Mouse (Mus musculus) forebrain, postnatal 0 days (tissue): ENCODE results near the gene Usp54. TPM values are rescaled to one million over a fixed set of nuclear protein-coding genes. Genes with fewer than 3 reads are reported as not detected.
A peak's percentile ranks its signal among the peaks of the same experiment; 100 is the strongest.

Source experiments
- ATAC-seq: fragments of 200-750 bp; cut with Nextera tagmentation; 2 replicates; pipeline ENCODE4 v1.8.0; 2017; ENCODE audit warnings: mild to moderate bottlenecking, moderate library complexity
- DNase-seq: peaks from one replicate; pipeline ENCODE4 v3.0.0-alpha.2; 2015
- H3K27ac ChIP-seq: fragments of 300-500 bp; sonication (generic); 2 replicates; pipeline ENCODE4 v1.5.1; 2014; ENCODE audit warnings: low read depth, mild to moderate bottlenecking, antibody characterized with exemption, low read length, moderate library complexity, mixed read lengths
- H3K27me3 ChIP-seq: fragments of 300-500 bp; sonication (generic); 2 replicates; pipeline ENCODE4 v1.6.1; 2014; ENCODE audit warnings: mild to moderate bottlenecking, low read length, mixed read lengths; ENCODE audit not compliant: insufficient read depth
- H3K36me3 ChIP-seq: fragments of 300-500 bp; sonication (generic); 2 replicates; pipeline ENCODE4 v1.6.1; 2014; ENCODE audit warnings: mild to moderate bottlenecking, moderate library complexity; ENCODE audit not compliant: insufficient read depth
- H3K4me1 ChIP-seq: fragments of 300-500 bp; sonication (generic); 2 replicates; pipeline ENCODE4 v1.6.1; 2014; ENCODE audit warnings: antibody characterized with exemption; ENCODE audit not compliant: insufficient read depth
- H3K4me2 ChIP-seq: fragments of 300-500 bp; sonication (generic); 2 replicates; pipeline ENCODE4 v1.6.1; 2014; ENCODE audit warnings: low read depth, mild to moderate bottlenecking, moderate library complexity
- H3K4me3 ChIP-seq: fragments of 300-500 bp; sonication (generic); 2 replicates; pipeline ENCODE4 v1.5.1; 2014; ENCODE audit warnings: low read depth, low read length, mixed read lengths
- H3K9ac ChIP-seq: fragments of 300-500 bp; sonication (generic); 2 replicates; pipeline ENCODE4 v1.6.1; 2014; ENCODE audit warnings: mild to moderate bottlenecking
- H3K9me3 ChIP-seq: fragments of 300-500 bp; sonication (generic); 2 replicates; pipeline ENCODE4 v1.6.1; 2016; ENCODE audit warnings: low read length
- CTCF ChIP-seq: sonication (generic); IDR thresholded peaks from 2 replicates; pipeline ENCODE4 v1.5.1; 2016; ENCODE audit warnings: antibody characterized with exemption, control low read depth, low read depth
- WGBS: fragments of 180-500 bp; shearing (Covaris S2); extraction: QIAGEN DNeasy Blood & Tissue Kit; methylation state at CpG from one replicate; pipeline ENCODE4 v1.1.7; 2014; 5-methylcytosine and 5-hydroxymethylcytosine counted together
- polyA plus RNA-seq: library from polyadenylated mRNA; unstranded; fragments of >200 nt; fragmentation: Nextera tagmentation; extraction: Ambion mirVana; gene quantifications from 2 replicates; pipeline ENCODE4 v1.2.1, GENCODE M21; 2015
- total RNA-seq: library from RNA; depleted of rRNA; stranded (reverse); fragments of >200 nt; gene quantifications from 2 replicates; pipeline ENCODE4 v1.2.3, GENCODE M21; 2014

Usp54 gene
- total and polyA plus RNA-seq, 2 experiments from 2014 or later: 4.8 to 28.9 TPM

GRCm38 (mm10) chr14:20550136-20550535 lies 90.7 kb downstream of the Usp54 start:
- Histone ChIP-seq H3K4me3 (no peak overlapping the region), H3K9me3 (no peaks in the 10 kb centered on the region), H3K4me1 (no peaks in the 10 kb centered on the region), H3K4me2 (no peak overlapping the region), H3K9ac (no peak overlapping the region), H3K27me3 (no peaks in the 10 kb centered on the region), H3K27ac (no peak overlapping the region), H3K36me3 (peaks cover 42% of the 10 kb centered on the region)
- DNase-seq (no peak), ATAC-seq (no peak)
- 95% methylated on average over 2 of the region's 2 CpGs for whole genome bisulfite sequencing
- TF ChIP-seq CTCF: no peak

GRCm38 (mm10) chr14:20546415-20546814 lies 94.4 kb downstream of the Usp54 start, which contains the start of gene Ppp3cb:
TSS of gene Ppp3cb (minus strand) at chr14:20546573.
- H3K9me3 ChIP-seq: no peaks in the 10 kb centered on the region
- H3K27ac ChIP-seq: peak within 1 kb of the TSS; percentile 98
- H3K4me3 ChIP-seq: peak within 1 kb of the TSS; percentile 92
- peaks cover 26% of the 10 kb centered on the region for H3K36me3 ChIP-seq
- no peak for TF ChIP-seq CTCF
- H3K4me1 ChIP-seq: peaks cover 7% of the 10 kb centered on the region; the same call in 1 of the 2 replicates
- ATAC-seq (peak; percentile 96), DNase-seq (peak; percentile 93)
- H3K9ac ChIP-seq: peak within 1 kb of the TSS; percentile 96
- H3K4me2 ChIP-seq: peak within 1 kb of the TSS; percentile 60
- WGBS: 1% methylated on average over 25 of the region's 29 CpGs
- H3K27me3 ChIP-seq: no peaks in the 10 kb centered on the region

GRCm38 (mm10) chr14:20545529-20546331 lies 95.1 kb downstream of the Usp54 start:
- Histone ChIP-seq H3K9ac (peak overlapping the region; percentile 96), H3K4me2 (peak overlapping the region; percentile 60), H3K27ac (peak overlapping the region; percentile 98), H3K27me3 (no peaks in the 10 kb centered on the region), H3K9me3 (no peaks in the 10 kb centered on the region), H3K4me3 (peak overlapping the region; percentile 92), H3K36me3 (peaks cover 26% of the 10 kb centered on the region), H3K4me1 (peaks cover 7% of the 10 kb centered on the region; the same call in 1 of the 2 replicates)
- ATAC-seq (peak; percentile 90), DNase-seq (peak; percentile 80)
- WGBS: under 1% methylated on average over 57 of the region's 67 CpGs
- no peak for TF ChIP-seq CTCF

GRCm38 (mm10) chr14:20544467-20545411 lies 96.1 kb downstream of the Usp54 start:
- peak overlapping the region; percentile 96; the same call in 1 of the 2 replicates for H3K9ac ChIP-seq
- 61% methylated on average over 7 of the region's 7 CpGs for WGBS
- ATAC-seq (no peak), DNase-seq (no peak)
- H3K4me1 ChIP-seq: peaks cover 7% of the 10 kb centered on the region; the same call in 1 of the 2 replicates
- TF ChIP-seq CTCF: no peak
- no peak overlapping the region for H3K27ac ChIP-seq
- no peaks in the 10 kb centered on the region for H3K9me3 ChIP-seq
- peak overlapping the region; percentile 60 for H3K4me2 ChIP-seq
- peaks cover 18% of the 10 kb centered on the region for H3K36me3 ChIP-seq
- peak overlapping the region; percentile 92 for H3K4me3 ChIP-seq
- H3K27me3 ChIP-seq: no peaks in the 10 kb centered on the region

- WGBS: 89% methylated on average over 4 of the region's 4 CpGs
- no peaks in the 10 kb centered on the region for H3K4me1 ChIP-seq
- DNase-seq (no peak), ATAC-seq (no peak)
- no peaks in the 10 kb centered on the region for H3K27me3 ChIP-seq
- no peaks in the 10 kb centered on the region for H3K36me3 ChIP-seq
- H3K4me2 ChIP-seq: no peak overlapping the region
- TF ChIP-seq CTCF: no peak
- H3K27ac ChIP-seq: no peak overlapping the region
- no peak overlapping the region for H3K9ac ChIP-seq
- no peak overlapping the region for H3K4me3 ChIP-seq
- no peaks in the 10 kb centered on the region for H3K9me3 ChIP-seq
Observed at GRCm38 (mm10) chr14:20529643-20530042, 111.2 kb downstream of the Usp54 start.

GRCm38 (mm10) chr14:20520179-20520578 lies 120.7 kb downstream of the Usp54 start:
- WGBS: 93% methylated on average over 2 of the region's 2 CpGs
- no peak overlapping the region for H3K9ac ChIP-seq
- H3K4me1 ChIP-seq: no peaks in the 10 kb centered on the region
- DNase-seq: no peak
- no peak overlapping the region for H3K4me2 ChIP-seq
- ATAC-seq: no peak
- peaks cover 19% of the 10 kb centered on the region for H3K36me3 ChIP-seq
- TF ChIP-seq CTCF: no peak
- H3K9me3 ChIP-seq: no peaks in the 10 kb centered on the region
- no peak overlapping the region for H3K4me3 ChIP-seq
- no peak overlapping the region for H3K27ac ChIP-seq
- H3K27me3 ChIP-seq: no peaks in the 10 kb centered on the region

- Histone ChIP-seq H3K9me3 (no peaks in the 10 kb centered on the region), H3K4me3 (no peak overlapping the region), H3K4me2 (no peak overlapping the region), H3K9ac (no peak overlapping the region), H3K27ac (no peak overlapping the region), H3K27me3 (no peaks in the 10 kb centered on the region), H3K4me1 (no peaks in the 10 kb centered on the region), H3K36me3 (peaks cover 11% of the 10 kb centered on the region; the same call in 1 of the 2 replicates)
- DNase-seq (no peak), ATAC-seq (no peak)
- TF ChIP-seq CTCF: no peak
- 69% methylated on average over 2 of the region's 2 CpGs for WGBS
Observed at GRCm38 (mm10) chr14:20508424-20508823, 132.4 kb downstream of the Usp54 start.
